Mouse (Mus musculus) C2C12 (cell line): Measurements from ENCODE around the gene Cbx7.

Source experiments
- CTCF ChIP-seq: IDR thresholded peaks from one replicate; pipeline ENCODE4 v1.5.1; 2011; ENCODE audit not compliant: control insufficient read depth, insufficient read depth, insufficient read length
- FOSL1 ChIP-seq: IDR thresholded peaks from one replicate; pipeline ENCODE4 v1.8.0; 2011; ENCODE audit warnings: mild to moderate bottlenecking, low read length; ENCODE audit not compliant: poor library complexity, insufficient read depth, severe bottlenecking
- MAX ChIP-seq: IDR thresholded peaks from one replicate; pipeline ENCODE4 v1.6.1; 2011; ENCODE audit warnings: mild to moderate bottlenecking, control low read depth
- MYOD1 ChIP-seq: IDR thresholded peaks from one replicate; pipeline ENCODE4 v1.6.1; 2011; ENCODE audit warnings: low read depth; ENCODE audit not compliant: control insufficient read depth, insufficient read length
- MYOG ChIP-seq: IDR thresholded peaks from one replicate; pipeline ENCODE4 v1.6.1; 2011; ENCODE audit not compliant: control insufficient read depth, insufficient read length; ENCODE audit errors: extremely low read depth
- USF1 ChIP-seq: IDR thresholded peaks from one replicate; pipeline ENCODE4 v1.6.1; 2011; ENCODE audit warnings: low read depth, mild to moderate bottlenecking, control low read depth, moderate library complexity

GRCm38 (mm10) chr15:80016563-80017301 is 45.8 kb upstream of the Cbx7 start:
- TF ChIP-seq MAX (no peak), CTCF (no peak), MYOG (no peak), USF1 (no peak), MYOD1 (no peak), FOSL1 (no peak)
